Mouse (Mus musculus): ENCODE measurements around the gene Twnk. TPM values are rescaled to one million over a fixed set of nuclear protein-coding genes. Genes with fewer than 3 reads are reported as not detected.

Gene Twnk
- polyA plus RNA-seq (2015; fragmentation: Nextera tagmentation; extraction: Ambion mirVana) = 24.0 and 24.4 TPM in 2 replicates

- Histone ChIP-seq H3K4me3 (peak within 1 kb of the TSS; percentile 89), H3K4me2 (replicated peaks) (peak within 1 kb of the TSS; percentile 89), H3K36me3 (peaks cover 49% of the 10 kb centered on the region), H3K9ac (replicated peaks) (peak within 1 kb of the TSS; percentile 80), H3K27ac (replicated peaks) (peak within 1 kb of the TSS; percentile 70), H3K4me1 (peaks cover 35% of the 10 kb centered on the region), H3K27me3 (no peaks in the 10 kb centered on the region), H3K9me3 (no peaks in the 10 kb centered on the region)
- ATAC-seq (replicated peaks) = no peak
- 9% methylated on average over 16 of the region's 16 CpGs for WGBS
Observed at GRCm38 (mm10) chr19:45005444-45005843, at the start of gene Twnk. TSS of gene Twnk (plus strand) at chr19:45005663.

DNA sequence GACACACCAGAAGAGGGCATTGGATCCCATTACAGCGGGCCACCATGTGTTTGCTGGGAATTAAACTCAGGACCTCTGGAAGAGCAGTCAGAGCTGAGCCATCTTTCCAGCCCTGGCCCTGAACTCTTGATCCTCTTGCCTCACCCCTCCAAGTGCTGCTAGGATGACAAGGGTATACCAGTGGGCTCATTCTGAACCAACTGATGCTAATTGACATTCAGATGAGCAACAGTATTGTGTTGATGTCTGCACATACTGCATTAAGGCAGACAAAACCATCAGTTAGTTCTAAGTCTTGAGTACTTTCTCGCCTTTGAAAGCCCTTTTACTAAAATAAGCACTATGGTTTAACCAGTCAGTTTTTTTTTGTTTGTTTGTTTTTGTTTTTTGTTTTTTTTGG, 45.8 kb upstream of the Twnk start:
- Histone ChIP-seq H3K4me2 (replicated peaks) (no peak overlapping the region), H3K9me3 (no peaks in the 10 kb centered on the region), H3K36me3 (peaks cover 70% of the 10 kb centered on the region), H3K4me3 (no peak overlapping the region), H3K27ac (replicated peaks) (no peak overlapping the region), H3K9ac (replicated peaks) (no peak overlapping the region), H3K27me3 (no peaks in the 10 kb centered on the region), H3K4me1 (no peaks in the 10 kb centered on the region)
- no peak for ATAC-seq (replicated peaks)
- 98% methylated on average over 2 of the region's 2 CpGs for WGBS

DNA sequence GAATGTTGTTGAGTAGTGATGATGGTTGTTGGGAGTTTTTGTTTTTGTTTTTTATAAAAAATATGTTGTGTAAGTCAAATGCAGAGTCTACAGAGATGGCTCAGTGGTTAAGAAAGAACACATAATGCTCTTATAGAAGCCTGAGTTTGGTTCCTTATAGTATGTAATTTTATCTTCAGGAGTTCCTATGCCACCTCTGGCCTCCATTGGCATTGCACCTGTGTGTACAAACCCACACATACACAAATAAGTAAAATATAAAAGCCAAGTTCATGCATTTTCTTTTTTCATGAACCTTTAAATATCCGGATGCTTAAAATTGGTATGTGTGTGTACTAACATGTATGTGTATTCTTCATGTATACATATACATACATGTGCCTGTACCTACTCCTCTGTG, 39.5 kb upstream of the Twnk start:
- WGBS = 100% methylated on average over 1 of the region's 1 CpGs
- Histone ChIP-seq H3K27ac (replicated peaks) (no peak overlapping the region), H3K36me3 (peaks cover 78% of the 10 kb centered on the region), H3K9ac (replicated peaks) (no peak overlapping the region), H3K4me3 (no peak overlapping the region), H3K27me3 (no peaks in the 10 kb centered on the region), H3K4me2 (replicated peaks) (no peak overlapping the region), H3K9me3 (no peaks in the 10 kb centered on the region), H3K4me1 (no peaks in the 10 kb centered on the region)
- ATAC-seq (replicated peaks) = no peak

DNA sequence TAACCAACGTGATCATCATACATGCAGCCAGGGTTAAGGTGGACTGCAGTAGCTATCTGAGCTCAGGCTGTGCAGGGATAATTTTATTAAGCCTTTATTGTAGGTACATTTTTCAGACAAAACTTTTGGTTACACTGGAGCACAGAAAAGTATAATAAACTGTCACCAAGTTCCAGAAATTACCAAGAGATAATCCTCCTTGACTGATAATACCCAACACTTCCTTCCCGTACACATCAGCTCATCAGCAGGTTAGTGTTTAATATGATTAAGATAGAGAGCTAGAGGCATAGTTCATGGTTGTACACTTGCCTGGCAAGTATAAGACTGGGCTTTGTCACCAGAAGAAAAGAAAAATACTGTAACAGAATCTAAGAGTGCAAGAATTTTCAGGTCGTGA, 37.1 kb upstream of the Twnk start:
- ATAC-seq (replicated peaks) = no peak
- Histone ChIP-seq H3K4me3 (no peak overlapping the region), H3K9me3 (no peaks in the 10 kb centered on the region), H3K4me1 (no peaks in the 10 kb centered on the region), H3K9ac (replicated peaks) (no peak overlapping the region), H3K27ac (replicated peaks) (no peak overlapping the region), H3K27me3 (no peaks in the 10 kb centered on the region), H3K4me2 (replicated peaks) (no peak overlapping the region), H3K36me3 (peaks cover 89% of the 10 kb centered on the region)
- 95% methylated on average over 3 of the region's 3 CpGs for WGBS

DNA sequence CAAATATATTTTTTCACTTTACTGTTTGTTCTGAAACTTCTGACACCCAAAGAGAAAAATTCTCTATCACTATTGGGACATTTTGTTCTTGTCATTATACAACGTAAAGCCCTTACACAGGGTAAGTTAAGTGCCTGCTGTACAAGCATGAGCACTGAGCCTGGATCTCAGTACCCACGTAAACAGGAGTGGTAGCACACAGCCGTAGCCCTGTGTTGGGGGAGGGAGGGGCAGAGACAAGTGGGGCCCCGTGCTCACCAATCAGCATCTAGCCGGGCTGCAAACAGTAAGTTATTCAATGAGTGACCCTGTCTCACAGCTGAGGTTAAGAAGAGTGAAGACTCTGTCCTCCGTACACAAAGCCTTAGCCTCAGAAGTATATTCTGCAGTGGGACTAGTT, 28.8 kb upstream of the Twnk start:
- no peaks in the 10 kb centered on the region for H3K27me3 ChIP-seq
- no peaks in the 10 kb centered on the region for H3K4me1 ChIP-seq
- WGBS = 85% methylated on average over 6 of the region's 6 CpGs
- no peak overlapping the region for H3K9ac ChIP-seq (replicated peaks)
- no peak for ATAC-seq (replicated peaks)
- no peaks in the 10 kb centered on the region for H3K9me3 ChIP-seq
- H3K27ac ChIP-seq (replicated peaks) = no peak overlapping the region
- H3K36me3 ChIP-seq = peaks cover 91% of the 10 kb centered on the region
- no peak overlapping the region for H3K4me2 ChIP-seq (replicated peaks)
- no peak overlapping the region for H3K4me3 ChIP-seq

- H3K36me3 ChIP-seq = peaks cover 90% of the 10 kb centered on the region
- H3K9ac ChIP-seq (replicated peaks) = no peak overlapping the region
- no peak overlapping the region for H3K4me3 ChIP-seq
- ATAC-seq (replicated peaks) = no peak
- no peaks in the 10 kb centered on the region for H3K27me3 ChIP-seq
- H3K4me2 ChIP-seq (replicated peaks) = no peak overlapping the region
- WGBS = 93% methylated on average over 6 of the region's 6 CpGs
- H3K27ac ChIP-seq (replicated peaks) = no peak overlapping the region
- H3K9me3 ChIP-seq = no peaks in the 10 kb centered on the region
- H3K4me1 ChIP-seq = no peaks in the 10 kb centered on the region
Observed at GRCm38 (mm10) chr19:44977148-44977547, 28.3 kb upstream of the Twnk start.

GRCm38 (mm10) chr19:44980787-44981186, 24.7 kb upstream of the Twnk start:
- peaks cover 54% of the 10 kb centered on the region for H3K36me3 ChIP-seq
- no peak overlapping the region for H3K9ac ChIP-seq (replicated peaks)
- ATAC-seq (replicated peaks) = no peak
- no peaks in the 10 kb centered on the region for H3K27me3 ChIP-seq
- 100% methylated on average over 2 of the region's 2 CpGs for WGBS
- H3K9me3 ChIP-seq = no peaks in the 10 kb centered on the region
- no peak overlapping the region for H3K4me2 ChIP-seq (replicated peaks)
- H3K27ac ChIP-seq (replicated peaks) = no peak overlapping the region
- H3K4me3 ChIP-seq = no peak overlapping the region
- H3K4me1 ChIP-seq = no peaks in the 10 kb centered on the region

DNA sequence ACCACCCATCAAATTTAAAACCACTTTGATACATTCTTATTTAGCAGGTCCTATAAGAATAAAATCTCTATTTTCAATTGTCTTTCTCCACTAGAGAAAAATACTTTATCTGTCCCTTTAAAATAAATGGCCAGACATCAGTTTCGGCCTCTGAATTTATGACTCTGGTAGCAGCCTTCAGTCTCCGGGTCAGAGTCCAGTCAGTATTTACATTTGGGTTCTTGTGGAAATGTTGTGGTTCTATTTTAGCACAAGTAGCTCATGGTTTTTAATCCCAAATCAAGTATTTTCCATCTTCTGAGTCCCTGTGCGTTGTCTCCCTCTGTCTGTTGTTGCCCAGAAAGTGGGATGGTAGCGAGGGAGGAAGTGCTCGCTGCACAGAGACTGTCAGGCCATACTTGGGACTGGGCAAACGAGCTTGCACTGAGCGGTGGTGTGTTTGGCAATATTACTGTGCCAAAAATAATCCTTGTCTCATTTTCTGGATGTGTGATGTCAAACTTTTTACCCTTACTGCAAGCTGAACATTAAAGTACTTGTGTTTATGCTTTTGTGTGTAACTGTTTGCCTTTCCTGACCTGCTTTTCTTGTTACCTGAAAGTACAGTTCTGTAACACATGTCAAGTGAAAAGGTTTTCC, 22.9 kb upstream of the Twnk start:
- Histone ChIP-seq H3K4me2 (replicated peaks) (no peak overlapping the region), H3K4me1 (peaks cover 8% of the 10 kb centered on the region), H3K9ac (replicated peaks) (no peak overlapping the region), H3K4me3 (no peak overlapping the region), H3K27me3 (no peaks in the 10 kb centered on the region), H3K36me3 (peaks cover 37% of the 10 kb centered on the region), H3K9me3 (no peaks in the 10 kb centered on the region), H3K27ac (replicated peaks) (no peak overlapping the region)
- no peak for ATAC-seq (replicated peaks)
- 84% methylated on average over 7 of the region's 7 CpGs for WGBS

GRCm38 (mm10) chr19:44983366-44983765, 22.1 kb upstream of the Twnk start:
- Histone ChIP-seq H3K4me1 (peaks cover 14% of the 10 kb centered on the region), H3K27me3 (no peaks in the 10 kb centered on the region), H3K9me3 (no peaks in the 10 kb centered on the region), H3K4me2 (replicated peaks) (no peak overlapping the region), H3K9ac (replicated peaks) (no peak overlapping the region), H3K36me3 (peaks cover 30% of the 10 kb centered on the region), H3K27ac (replicated peaks) (no peak overlapping the region), H3K4me3 (no peak overlapping the region)
- 91% methylated on average over 6 of the region's 6 CpGs for WGBS
- ATAC-seq (replicated peaks) = no peak

- Histone ChIP-seq H3K4me3 (no peak overlapping the region), H3K9ac (replicated peaks) (no peak overlapping the region), H3K4me2 (replicated peaks) (no peak overlapping the region), H3K36me3 (peaks cover 21% of the 10 kb centered on the region), H3K27ac (replicated peaks) (no peak overlapping the region), H3K9me3 (no peaks in the 10 kb centered on the region), H3K4me1 (peaks cover 19% of the 10 kb centered on the region), H3K27me3 (no peaks in the 10 kb centered on the region)
- ATAC-seq (replicated peaks) = no peak
- 91% methylated on average over 4 of the region's 4 CpGs for WGBS
Observed at GRCm38 (mm10) chr19:44984420-44984819, 21.0 kb upstream of the Twnk start.

DNA sequence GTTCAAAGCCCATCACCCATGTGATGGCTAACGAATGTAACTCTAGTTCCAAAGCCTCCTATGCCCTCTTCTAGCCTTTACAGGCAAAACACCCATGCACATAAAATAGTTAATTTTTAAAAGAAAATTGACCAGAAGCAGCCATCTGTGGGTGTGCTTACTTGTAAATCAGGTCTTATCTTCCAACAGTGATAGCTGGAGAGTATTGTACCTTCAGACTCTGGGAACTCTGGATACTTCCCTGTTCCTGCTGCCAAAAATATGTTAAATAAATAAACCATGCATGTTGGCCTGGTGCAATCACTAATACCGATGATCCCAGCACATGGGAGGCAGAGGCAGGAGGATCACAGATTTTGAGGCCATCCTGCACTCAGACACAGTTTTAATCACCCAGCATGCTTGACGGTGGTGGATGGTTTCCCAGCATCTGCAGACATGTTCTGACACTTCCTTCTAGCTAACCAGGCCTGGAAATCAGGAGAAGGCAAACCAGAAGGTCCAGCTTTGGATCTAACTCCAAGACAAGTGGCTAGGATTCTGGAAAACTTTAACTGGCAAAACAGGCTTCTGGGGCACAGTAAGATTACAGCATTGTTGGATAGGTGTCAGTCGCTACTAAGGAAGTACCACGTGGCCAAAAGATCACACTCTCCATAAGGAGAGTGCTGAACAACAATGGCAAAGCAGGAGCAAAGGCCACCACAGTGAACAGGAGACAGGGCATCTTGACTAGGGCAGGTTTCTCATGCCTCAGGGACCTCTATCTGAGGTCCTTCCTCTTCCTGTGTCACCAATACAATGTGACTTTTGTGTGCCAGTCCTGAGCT, 20.1 kb upstream of the Twnk start:
- Histone ChIP-seq H3K4me1 (peaks cover 27% of the 10 kb centered on the region), H3K36me3 (peaks cover 13% of the 10 kb centered on the region), H3K27ac (replicated peaks) (no peak overlapping the region), H3K4me3 (no peak overlapping the region), H3K4me2 (replicated peaks) (no peak overlapping the region), H3K9me3 (no peaks in the 10 kb centered on the region), H3K27me3 (no peaks in the 10 kb centered on the region), H3K9ac (replicated peaks) (no peak overlapping the region)
- WGBS = 77% methylated on average over 5 of the region's 5 CpGs
- no peak for ATAC-seq (replicated peaks)

DNA sequence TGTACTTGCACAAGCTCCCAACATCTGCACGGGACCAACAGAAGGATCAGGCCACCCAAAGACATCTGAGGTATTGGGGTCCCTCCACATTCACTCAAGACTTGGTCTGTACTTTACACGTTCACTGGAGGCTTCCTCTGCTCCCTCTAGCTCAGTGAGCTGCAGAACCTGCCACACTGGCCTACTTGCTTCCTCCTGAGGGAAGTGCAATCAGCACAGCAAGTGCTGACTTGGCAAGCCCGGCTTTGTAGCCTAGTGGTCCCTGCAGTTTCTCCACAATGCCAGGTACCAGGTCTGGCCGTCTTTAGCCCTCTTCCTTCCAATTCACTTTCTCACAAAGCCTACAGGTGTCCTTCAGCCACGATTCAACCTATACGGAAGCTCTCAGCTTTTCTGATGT, 18.5 kb upstream of the Twnk start:
- H3K9me3 ChIP-seq = no peaks in the 10 kb centered on the region
- H3K27me3 ChIP-seq = no peaks in the 10 kb centered on the region
- H3K4me1 ChIP-seq = peaks cover 42% of the 10 kb centered on the region
- H3K9ac ChIP-seq (replicated peaks) = no peak overlapping the region
- H3K36me3 ChIP-seq = peaks cover under 1% of the 10 kb centered on the region
- H3K27ac ChIP-seq (replicated peaks) = peak overlapping the region; percentile 12; the same call in 1 of the 2 replicates
- H3K4me2 ChIP-seq (replicated peaks) = no peak overlapping the region
- H3K4me3 ChIP-seq = no peak overlapping the region
- WGBS = 76% methylated on average over 6 of the region's 6 CpGs
- ATAC-seq (replicated peaks) = no peak
